Mouse (Mus musculus): ENCODE measurements around the gene Prkci.

Prkci gene

GRCm38 (mm10) chr3:31083507-31084245 lies 88.1 kb downstream of the Prkci start:
- in situ Hi-C loops (cut with MboI), result no loop called here

GRCm38 (mm10) chr3:31085000-31085399 lies 89.5 kb downstream of the Prkci start:
- in situ Hi-C loops (cut with MboI), result no loop called here

- in situ Hi-C loops (cut with MboI), result no loop called here
Observed at GRCm38 (mm10) chr3:31088789-31089775, 93.5 kb downstream of the Prkci start.

- in situ Hi-C loops (cut with MboI), result loop anchor here (5.0 kb wide), 1 partner anchor 33 kb away; no protein-coding TSS in a partner anchor
Observed at GRCm38 (mm10) chr3:31089956-31090355, 94.4 kb downstream of the Prkci start.

- in situ Hi-C loops (cut with MboI), result loop anchor here (5.0 kb wide), 1 partner anchor 36 kb away; no protein-coding TSS in a partner anchor
Observed at GRCm38 (mm10) chr3:31093196-31093595, 97.6 kb downstream of the Prkci start.

GRCm38 (mm10) chr3:31093627-31094351 lies 98.2 kb downstream of the Prkci start:
- in situ Hi-C loops (cut with MboI), result loop anchor here (5.0 kb wide), 1 partner anchor 36 kb away; no protein-coding TSS in a partner anchor

- in situ Hi-C loops (cut with MboI), result loop anchor here (5.0 kb wide), 1 partner anchor 37 kb away; no protein-coding TSS in a partner anchor
Observed at GRCm38 (mm10) chr3:31094531-31095178, 99.1 kb downstream of the Prkci start, which contains the start of gene Skil. Gene Skil, plus strand, starts transcription at chr3:31095058.

GRCm38 (mm10) chr3:31095179-31095490 lies 99.6 kb downstream of the Prkci start:
- in situ Hi-C loops (cut with MboI), result no loop called here

GRCm38 (mm10) chr3:31095491-31096154 lies 100.1 kb downstream of the Prkci start:
- in situ Hi-C loops (cut with MboI), result no loop called here

- in situ Hi-C loops (cut with MboI), result no loop called here
Observed at GRCm38 (mm10) chr3:31096155-31097101, 100.9 kb downstream of the Prkci start.

- in situ Hi-C loops (cut with MboI), result no loop called here
Observed at GRCm38 (mm10) chr3:31097102-31097720, 101.7 kb downstream of the Prkci start.

GRCm38 (mm10) chr3:31097976-31098375 lies 102.4 kb downstream of the Prkci start:
- in situ Hi-C loops (cut with MboI), result no loop called here

GRCm38 (mm10) chr3:31098556-31098955 lies 103.0 kb downstream of the Prkci start:
- in situ Hi-C loops (cut with MboI), result no loop called here

- in situ Hi-C loops (cut with MboI), result no loop called here
Observed at GRCm38 (mm10) chr3:31100026-31100425, 104.5 kb downstream of the Prkci start.

GRCm38 (mm10) chr3:31100802-31101201 lies 105.3 kb downstream of the Prkci start:
- in situ Hi-C loops (cut with MboI), result no loop called here

Data from mature B cell (primary cell).